Mouse (Mus musculus) lung, adult 2 months (tissue): ENCODE measurements at regions not wholly inside any gene's neighbourhood (a gene's known extent, or its start where the extent isn't known, plus 50 kb on each side); places are given as distances from the start of the nearest gene placed in this dataset.

Experiments used
- CTCF ChIP-seq: fragments of 200-500 bp; IDR thresholded peaks from 2 replicates; pipeline ENCODE4 v1.5.1; 2011; ENCODE audit warnings: mild to moderate bottlenecking, low read length, control low read depth; ENCODE audit not compliant: insufficient read depth
- POLR2A ChIP-seq: fragments of 200-500 bp; IDR thresholded peaks from 2 replicates; pipeline ENCODE4 v1.6.1; 2011; ENCODE audit warnings: low read depth, mild to moderate bottlenecking, control low read depth, low read length, borderline replicate concordance; ENCODE audit errors: extremely low read depth

DNA sequence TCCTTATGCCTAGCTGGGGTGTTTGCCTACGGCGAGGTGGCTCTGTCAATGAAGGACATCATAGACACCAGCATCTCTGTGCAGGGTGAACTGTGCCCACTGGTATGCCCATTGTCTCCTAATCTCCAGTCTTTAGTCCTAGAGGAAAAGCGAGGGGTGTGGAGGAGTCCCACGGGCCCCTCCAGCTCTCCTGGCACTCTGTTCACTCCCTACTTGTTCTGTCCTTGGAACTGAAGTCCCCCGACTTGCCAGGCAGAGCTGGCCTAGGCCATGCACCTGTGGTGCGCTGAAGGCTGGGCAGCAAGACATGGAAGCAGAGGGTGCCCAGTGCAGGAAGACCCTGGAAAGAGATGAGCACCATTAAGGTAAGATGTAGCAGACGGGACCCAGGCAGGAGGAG, 150.6 kb upstream of the Haao start:
- TF ChIP-seq POLR2A: no peak
- no peak for TF ChIP-seq CTCF
